Mouse (Mus musculus): ENCODE results near the gene Cmklr1. TPM values are rescaled to one million over a fixed set of nuclear protein-coding genes. Genes with fewer than 3 reads are reported as not detected.
A peak's percentile ranks its signal among the peaks of the same experiment; 100 is the strongest.

Cmklr1 gene
- polyA plus RNA-seq (2015; fragmentation: Nextera tagmentation; extraction: Ambion mirVana) = 1.2 and 1.6 TPM in 2 replicates

DNA sequence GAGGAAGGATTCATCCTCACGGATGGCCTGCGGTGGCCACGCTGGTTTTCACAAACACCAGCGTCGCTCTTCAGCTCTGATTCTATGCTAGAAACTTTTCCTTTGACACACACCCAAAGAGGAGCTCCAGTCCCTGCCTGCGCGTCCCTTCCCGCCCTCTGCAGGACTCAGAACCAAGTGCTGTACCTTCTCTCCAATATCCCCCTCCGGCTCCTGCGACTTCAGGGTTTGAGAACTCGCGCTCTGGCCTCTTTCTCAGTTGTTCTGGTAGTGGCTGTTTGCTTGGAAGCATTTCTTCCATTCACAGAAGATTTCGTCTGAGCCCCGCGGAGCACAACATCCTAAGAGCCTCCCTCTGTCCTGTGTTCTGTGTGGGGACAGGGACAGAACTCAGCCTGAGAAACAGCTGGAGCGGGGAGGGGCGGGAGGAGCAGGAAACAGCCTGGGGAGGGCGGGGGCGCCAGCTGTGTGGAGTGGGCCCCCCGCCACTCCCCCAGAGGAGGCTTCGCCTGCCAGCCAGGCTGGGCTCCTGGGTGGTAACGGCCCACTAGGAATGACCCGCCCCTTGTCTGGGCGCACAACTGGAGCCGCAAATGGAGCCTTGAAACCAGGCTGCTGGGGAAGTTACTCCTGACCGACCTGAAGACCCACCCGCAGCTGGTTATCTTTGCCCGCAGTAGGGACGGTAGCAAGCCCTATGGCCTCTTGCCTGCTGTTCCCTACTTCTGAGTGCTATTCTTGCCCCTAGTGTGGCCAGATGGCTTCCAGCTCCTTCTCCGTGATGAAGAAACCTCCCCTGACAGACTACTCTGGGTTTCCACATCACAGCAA is at the start of gene Cmklr1:
TSS of gene Cmklr1 (minus strand) at position 392 of the 831 bp plus-strand sequence.
- Histone ChIP-seq H3K4me1 (ENCODE audit: control insufficient read depth, insufficient read depth, low read depth, low read length) (0 out of 2 replicates have a peak, but pooled peaks cover 3% of the 10 kb centered on the region), H3K4me3 (ENCODE audit: low read length) (peak within 1 kb of the TSS; percentile 15), H3K27ac (ENCODE audit: low read depth, low read length) (no peak within 1 kb of the TSS; the same call in 1 of the 2 replicates), H3K9me3 (ENCODE audit: control insufficient read depth, low read length) (no peaks in the 10 kb centered on the region), H3K9ac (ENCODE audit: low read depth, low read length) (no peak within 1 kb of the TSS), H3K36me3 (ENCODE audit: control insufficient read depth, insufficient read depth, low read length) (no peaks in the 10 kb centered on the region), H3K4me2 (ENCODE audit: low read length) (peak within 1 kb of the TSS; percentile 38), H3K27me3 (replicated peaks; ENCODE audit: control insufficient read depth, insufficient read depth, low read length) (0 out of 2 replicates have a peak, but pooled peaks cover 2% of the 10 kb centered on the region)
- WGBS = 10% methylated on average over 30 of the region's 30 CpGs
- ATAC-seq = no peak

DNA sequence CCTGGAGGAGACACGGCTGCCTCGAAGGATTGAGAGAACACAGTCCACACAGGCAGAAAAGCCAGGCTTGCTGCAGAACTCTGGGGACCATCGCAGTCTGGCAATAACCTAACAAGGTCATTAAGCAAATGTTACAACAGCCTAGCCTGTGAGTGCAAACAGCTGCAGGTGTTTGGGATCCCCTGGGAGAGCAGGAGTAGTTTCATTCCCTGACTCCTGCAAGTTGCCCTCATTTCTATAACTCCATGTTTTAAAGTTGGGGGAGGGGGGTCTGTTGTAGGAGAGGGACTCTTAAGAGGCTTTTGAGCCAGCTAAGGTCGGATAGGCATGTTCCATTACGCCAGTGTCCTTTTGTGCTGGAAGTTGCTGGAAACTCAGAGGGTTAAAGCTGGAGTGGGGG is 44.2 kb upstream of the Cmklr1 start:
- ATAC-seq = no peak
- WGBS = 39% methylated on average over 5 of the region's 5 CpGs

GRCm38 (mm10) chr5:113694000-113694399 is 43.8 kb upstream of the Cmklr1 start:
- H3K4me3 ChIP-seq (ENCODE audit: low read length) = no peak overlapping the region
- H3K9me3 ChIP-seq (ENCODE audit: control insufficient read depth, low read length) = no peaks in the 10 kb centered on the region; the same call in 1 of the 2 replicates
- no peak overlapping the region for H3K27ac ChIP-seq (ENCODE audit: low read depth, low read length)
- no peak for ATAC-seq
- no peak overlapping the region for H3K9ac ChIP-seq (ENCODE audit: low read depth, low read length)
- no peaks in the 10 kb centered on the region for H3K27me3 ChIP-seq (replicated peaks; ENCODE audit: control insufficient read depth, insufficient read depth, low read length)
- no peak overlapping the region for H3K4me2 ChIP-seq (ENCODE audit: low read length)
- H3K4me1 ChIP-seq (ENCODE audit: control insufficient read depth, insufficient read depth, low read depth, low read length) = peaks cover 21% of the 10 kb centered on the region
- 57% methylated on average over 4 of the region's 4 CpGs for WGBS
- H3K36me3 ChIP-seq (ENCODE audit: control insufficient read depth, insufficient read depth, low read length) = no peaks in the 10 kb centered on the region

More for the DNA sequence above, 44.2 kb upstream of the Cmklr1 start:
- no peak overlapping the region for H3K4me2 ChIP-seq (ENCODE audit: low read length)
- H3K27me3 ChIP-seq (replicated peaks; ENCODE audit: control insufficient read depth, insufficient read depth, low read length) = no peaks in the 10 kb centered on the region
- no peak overlapping the region for H3K4me3 ChIP-seq (ENCODE audit: low read length)
- peaks cover 17% of the 10 kb centered on the region for H3K4me1 ChIP-seq (ENCODE audit: control insufficient read depth, insufficient read depth, low read depth, low read length)
- H3K36me3 ChIP-seq (ENCODE audit: control insufficient read depth, insufficient read depth, low read length) = no peaks in the 10 kb centered on the region
- no peak overlapping the region for H3K9ac ChIP-seq (ENCODE audit: low read depth, low read length)
- no peak overlapping the region for H3K27ac ChIP-seq (ENCODE audit: low read depth, low read length)
- no peaks in the 10 kb centered on the region; the same call in 1 of the 2 replicates for H3K9me3 ChIP-seq (ENCODE audit: control insufficient read depth, low read length)

- no peaks in the 10 kb centered on the region for H3K36me3 ChIP-seq (ENCODE audit: control insufficient read depth, insufficient read depth, low read length)
- peaks cover 21% of the 10 kb centered on the region for H3K4me1 ChIP-seq (ENCODE audit: control insufficient read depth, insufficient read depth, low read depth, low read length)
- no peak overlapping the region for H3K27ac ChIP-seq (ENCODE audit: low read depth, low read length)
- no peaks in the 10 kb centered on the region for H3K27me3 ChIP-seq (replicated peaks; ENCODE audit: control insufficient read depth, insufficient read depth, low read length)
- no peak overlapping the region for H3K9ac ChIP-seq (ENCODE audit: low read depth, low read length)
- no peaks in the 10 kb centered on the region; the same call in 1 of the 2 replicates for H3K9me3 ChIP-seq (ENCODE audit: control insufficient read depth, low read length)
- no peak overlapping the region for H3K4me3 ChIP-seq (ENCODE audit: low read length)
- no peak for ATAC-seq
- 89% methylated on average over 8 of the region's 8 CpGs for WGBS
- H3K4me2 ChIP-seq (ENCODE audit: low read length) = no peak overlapping the region
These were observed 43.0 kb upstream of the Cmklr1 start for GRCm38 (mm10) chr5:113693196-113693755.

DNA sequence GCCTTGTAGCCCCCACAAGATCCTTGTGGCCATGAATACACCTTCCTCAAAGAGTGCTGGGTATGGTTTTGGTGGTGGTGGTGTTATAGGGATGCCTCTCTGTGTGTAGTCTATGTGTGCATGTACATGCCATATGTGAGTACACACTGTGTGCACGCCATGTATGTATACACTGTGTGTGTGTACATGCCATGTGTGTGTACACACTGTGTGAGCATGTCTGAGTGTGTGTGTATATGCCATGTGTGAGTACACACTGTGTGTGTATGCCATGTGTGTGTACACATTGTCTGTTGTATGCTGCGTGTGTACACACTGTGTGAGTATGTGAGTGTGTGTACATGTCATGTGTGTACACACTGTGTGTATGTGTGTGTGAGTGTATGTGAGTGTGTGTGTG is 40.6 kb upstream of the Cmklr1 start:
- peak; percentile 40; the same call in 1 of the 2 replicates for ATAC-seq
- H3K4me2 ChIP-seq (ENCODE audit: low read length) = no peak overlapping the region
- H3K9ac ChIP-seq (ENCODE audit: low read depth, low read length) = no peak overlapping the region
- H3K36me3 ChIP-seq (ENCODE audit: control insufficient read depth, insufficient read depth, low read length) = no peaks in the 10 kb centered on the region
- no peaks in the 10 kb centered on the region for H3K27me3 ChIP-seq (replicated peaks; ENCODE audit: control insufficient read depth, insufficient read depth, low read length)
- no peak overlapping the region for H3K27ac ChIP-seq (ENCODE audit: low read depth, low read length)
- WGBS = 85% methylated on average over 2 of the region's 2 CpGs
- H3K9me3 ChIP-seq (ENCODE audit: control insufficient read depth, low read length) = no peaks in the 10 kb centered on the region; the same call in 1 of the 2 replicates
- no peak overlapping the region for H3K4me3 ChIP-seq (ENCODE audit: low read length)
- H3K4me1 ChIP-seq (ENCODE audit: control insufficient read depth, insufficient read depth, low read depth, low read length) = peaks cover 21% of the 10 kb centered on the region

- 29% methylated on average over 15 of the region's 15 CpGs for WGBS
- H3K27ac ChIP-seq (ENCODE audit: low read depth, low read length) = no peak overlapping the region
- H3K4me1 ChIP-seq (ENCODE audit: control insufficient read depth, insufficient read depth, low read depth, low read length) = peaks cover 20% of the 10 kb centered on the region
- 0 out of 2 replicates have a peak overlapping the region, but pooled peaks have one; percentile 28 for H3K9ac ChIP-seq (ENCODE audit: low read depth, low read length)
- no peaks in the 10 kb centered on the region; the same call in 1 of the 2 replicates for H3K9me3 ChIP-seq (ENCODE audit: control insufficient read depth, low read length)
- H3K27me3 ChIP-seq (replicated peaks; ENCODE audit: control insufficient read depth, insufficient read depth, low read length) = no peaks in the 10 kb centered on the region
- H3K4me2 ChIP-seq (ENCODE audit: low read length) = peak overlapping the region; percentile 40
- peak; percentile 71 for ATAC-seq
- H3K36me3 ChIP-seq (ENCODE audit: control insufficient read depth, insufficient read depth, low read length) = no peaks in the 10 kb centered on the region
- no peak overlapping the region for H3K4me3 ChIP-seq (ENCODE audit: low read length)
These were observed 39.9 kb upstream of the Cmklr1 start for GRCm38 (mm10) chr5:113690069-113690548.

DNA sequence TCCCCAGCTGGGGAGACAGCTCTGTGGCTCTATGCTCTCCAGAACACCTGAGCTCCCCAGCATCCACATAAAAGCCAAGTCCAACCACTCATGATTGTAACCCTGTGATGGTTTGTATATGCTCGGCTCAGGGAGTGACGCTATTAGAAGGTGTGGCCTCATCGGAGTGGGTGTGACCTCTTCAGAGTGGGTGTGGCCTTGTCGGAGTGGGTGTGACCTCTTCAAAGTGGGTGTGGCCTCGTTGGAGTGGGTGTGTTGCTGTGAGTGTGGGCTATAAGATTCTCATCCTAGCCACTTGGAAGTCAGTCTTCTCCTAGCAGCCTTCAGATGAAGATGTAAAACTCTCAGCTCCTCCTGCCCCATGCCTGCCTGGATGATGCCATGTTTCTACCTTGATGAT is 37.3 kb upstream of the Cmklr1 start:
- Histone ChIP-seq H3K36me3 (ENCODE audit: control insufficient read depth, insufficient read depth, low read length) (no peaks in the 10 kb centered on the region), H3K9ac (ENCODE audit: low read depth, low read length) (no peak overlapping the region), H3K9me3 (ENCODE audit: control insufficient read depth, low read length) (no peaks in the 10 kb centered on the region), H3K4me3 (ENCODE audit: low read length) (no peak overlapping the region), H3K4me1 (ENCODE audit: control insufficient read depth, insufficient read depth, low read depth, low read length) (peaks cover 15% of the 10 kb centered on the region), H3K4me2 (ENCODE audit: low read length) (no peak overlapping the region), H3K27ac (ENCODE audit: low read depth, low read length) (no peak overlapping the region), H3K27me3 (replicated peaks; ENCODE audit: control insufficient read depth, insufficient read depth, low read length) (no peaks in the 10 kb centered on the region)
- ATAC-seq = no peak
- 85% methylated on average over 5 of the region's 5 CpGs for WGBS

- Histone ChIP-seq H3K9ac (ENCODE audit: low read depth, low read length) (no peak overlapping the region), H3K4me1 (ENCODE audit: control insufficient read depth, insufficient read depth, low read depth, low read length) (peaks cover 13% of the 10 kb centered on the region), H3K36me3 (ENCODE audit: control insufficient read depth, insufficient read depth, low read length) (no peaks in the 10 kb centered on the region), H3K27ac (ENCODE audit: low read depth, low read length) (no peak overlapping the region), H3K4me3 (ENCODE audit: low read length) (no peak overlapping the region), H3K9me3 (ENCODE audit: control insufficient read depth, low read length) (0 out of 2 replicates have a peak, but pooled peaks cover 4% of the 10 kb centered on the region), H3K4me2 (ENCODE audit: low read length) (no peak overlapping the region), H3K27me3 (replicated peaks; ENCODE audit: control insufficient read depth, insufficient read depth, low read length) (no peaks in the 10 kb centered on the region)
- WGBS = 78% methylated on average over 5 of the region's 5 CpGs
- ATAC-seq = no peak
These were observed 35.2 kb upstream of the Cmklr1 start for GRCm38 (mm10) chr5:113685471-113685870.

DNA sequence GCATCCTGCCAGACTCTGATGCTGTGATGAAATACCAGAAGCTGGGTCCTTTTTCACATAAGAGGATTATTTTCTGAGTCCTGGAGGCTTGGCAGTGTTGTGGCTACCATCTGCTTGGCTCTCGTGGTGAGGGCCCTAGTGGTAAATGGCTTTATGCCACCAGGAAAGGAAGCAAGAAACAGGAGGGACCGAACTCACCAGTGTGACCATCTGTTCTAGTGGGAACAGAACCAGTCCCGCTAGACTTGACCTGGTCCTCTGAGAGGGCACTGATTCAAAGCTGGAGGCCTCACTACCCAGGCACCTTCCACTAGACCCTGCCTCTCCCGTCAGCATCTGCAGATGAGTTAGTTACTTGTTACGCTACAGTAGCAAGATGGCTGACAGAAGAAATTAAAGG is 33.0 kb upstream of the Cmklr1 start:
- no peak for ATAC-seq
- Histone ChIP-seq H3K4me1 (ENCODE audit: control insufficient read depth, insufficient read depth, low read depth, low read length) (peaks cover 3% of the 10 kb centered on the region), H3K9me3 (ENCODE audit: control insufficient read depth, low read length) (0 out of 2 replicates have a peak, but pooled peaks cover 4% of the 10 kb centered on the region), H3K27ac (ENCODE audit: low read depth, low read length) (no peak overlapping the region), H3K36me3 (ENCODE audit: control insufficient read depth, insufficient read depth, low read length) (no peaks in the 10 kb centered on the region), H3K27me3 (replicated peaks; ENCODE audit: control insufficient read depth, insufficient read depth, low read length) (no peaks in the 10 kb centered on the region), H3K4me3 (ENCODE audit: low read length) (no peak overlapping the region), H3K9ac (ENCODE audit: low read depth, low read length) (no peak overlapping the region), H3K4me2 (ENCODE audit: low read length) (no peak overlapping the region)
- WGBS = 63% methylated on average over 5 of the region's 5 CpGs

Data from hindbrain, embryonic 16.5 days (tissue).